Mouse (Mus musculus): ENCODE measurements around the gene Ncor2. TPM values are rescaled to one million over a fixed set of nuclear protein-coding genes. Genes with fewer than 3 reads are reported as not detected.

Gene Ncor2
- polyA plus RNA-seq, 1 experiment, result 75.8 TPM

DNA sequence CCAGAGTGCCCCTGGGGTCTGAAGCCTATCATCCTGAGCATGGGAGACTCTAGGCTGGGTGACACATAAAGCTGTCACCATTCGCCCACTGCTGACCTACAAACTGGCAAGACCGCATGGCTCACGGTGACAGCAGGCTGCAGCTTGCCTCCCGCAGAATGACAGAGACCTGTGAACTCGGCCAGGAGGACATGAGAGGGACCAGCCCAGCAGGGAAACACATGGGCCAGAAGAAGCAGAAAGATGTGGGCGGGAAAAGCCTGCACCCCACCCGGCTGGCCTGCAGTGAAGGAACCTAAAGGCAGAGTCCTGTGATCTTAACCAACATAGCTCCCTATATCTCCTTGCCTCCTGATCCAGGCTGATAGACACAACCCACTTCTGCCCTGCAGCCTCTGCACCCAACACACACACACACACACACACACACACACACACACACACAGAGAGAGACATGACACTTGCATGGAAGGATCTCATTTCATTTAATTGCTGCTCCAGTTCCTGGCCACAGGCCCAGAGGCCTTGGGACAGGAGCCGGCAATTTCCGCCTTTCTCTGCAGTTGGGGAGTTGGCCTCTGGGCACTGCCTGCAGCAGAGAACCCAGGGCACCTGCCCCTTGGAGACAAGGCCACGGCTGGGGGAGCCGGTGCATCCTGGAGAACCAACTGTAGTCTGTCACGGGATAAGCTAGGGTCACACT lies 14.4 kb downstream of the Ncor2 start:
- Histone ChIP-seq H3K27ac (ENCODE audit: control insufficient read depth, insufficient read depth, low read length) (no peak overlapping the region), H3K4me1 (replicated peaks; ENCODE audit: control insufficient read depth, insufficient read depth, low read length) (peaks cover 24% of the 10 kb centered on the region), H3K4me3 (ENCODE audit: control insufficient read depth, insufficient read depth, low read length) (no peak overlapping the region), H3K36me3 (ENCODE audit: control insufficient read depth, insufficient read depth, low read length) (no peaks in the 10 kb centered on the region), H3K27me3 (ENCODE audit: control insufficient read depth, insufficient read depth, low read length) (no peaks in the 10 kb centered on the region)
- 87% methylated on average over 12 of the region's 12 CpGs for WGBS
- no peak for DNase-seq
- TF ChIP-seq POLR2A (IDR thresholded peaks at IDR 0.05; ENCODE audit: control insufficient read depth, extremely low read depth, insufficient read depth, low read length, poor library complexity), result no peak
- no peak for TF ChIP-seq CTCF (IDR thresholded peaks at IDR 0.05; ENCODE audit: borderline replicate concordance, control insufficient read depth, extremely low read depth, insufficient read depth, low read length, poor library complexity)

- H3K4me1 ChIP-seq (replicated peaks; ENCODE audit: control insufficient read depth, insufficient read depth, low read length), result peaks cover 34% of the 10 kb centered on the region
- TF ChIP-seq CTCF (IDR thresholded peaks at IDR 0.05; ENCODE audit: borderline replicate concordance, control insufficient read depth, extremely low read depth, insufficient read depth, low read length, poor library complexity), result no peak
- TF ChIP-seq POLR2A (IDR thresholded peaks at IDR 0.05; ENCODE audit: control insufficient read depth, extremely low read depth, insufficient read depth, low read length, poor library complexity), result no peak
- no peak overlapping the region for H3K27ac ChIP-seq (ENCODE audit: control insufficient read depth, insufficient read depth, low read length)
- no peak for DNase-seq
- 63% methylated on average over 8 of the region's 8 CpGs for whole genome bisulfite sequencing
- no peak overlapping the region for H3K4me3 ChIP-seq (ENCODE audit: control insufficient read depth, insufficient read depth, low read length)
- H3K36me3 ChIP-seq (ENCODE audit: control insufficient read depth, insufficient read depth, low read length), result no peaks in the 10 kb centered on the region
- no peaks in the 10 kb centered on the region for H3K27me3 ChIP-seq (ENCODE audit: control insufficient read depth, insufficient read depth, low read length)
Measured at GRCm38 (mm10) chr5:125163441-125164050, 15.5 kb downstream of the Ncor2 start.

GRCm38 (mm10) chr5:125162461-125162860 lies 16.6 kb downstream of the Ncor2 start:
- 50% methylated on average over 2 of the region's 3 CpGs for WGBS
- H3K36me3 ChIP-seq (ENCODE audit: control insufficient read depth, insufficient read depth, low read length), result no peaks in the 10 kb centered on the region
- H3K4me1 ChIP-seq (replicated peaks; ENCODE audit: control insufficient read depth, insufficient read depth, low read length), result peaks cover 42% of the 10 kb centered on the region
- no peak for TF ChIP-seq POLR2A (IDR thresholded peaks at IDR 0.05; ENCODE audit: control insufficient read depth, extremely low read depth, insufficient read depth, low read length, poor library complexity)
- TF ChIP-seq CTCF (IDR thresholded peaks at IDR 0.05; ENCODE audit: borderline replicate concordance, control insufficient read depth, extremely low read depth, insufficient read depth, low read length, poor library complexity), result no peak
- no peak for DNase-seq
- H3K27me3 ChIP-seq (ENCODE audit: control insufficient read depth, insufficient read depth, low read length), result no peaks in the 10 kb centered on the region
- no peak overlapping the region for H3K4me3 ChIP-seq (ENCODE audit: control insufficient read depth, insufficient read depth, low read length)
- no peak overlapping the region for H3K27ac ChIP-seq (ENCODE audit: control insufficient read depth, insufficient read depth, low read length)

- Histone ChIP-seq H3K4me3 (ENCODE audit: control insufficient read depth, insufficient read depth, low read length) (no peak overlapping the region), H3K27ac (ENCODE audit: control insufficient read depth, insufficient read depth, low read length) (no peak overlapping the region), H3K27me3 (ENCODE audit: control insufficient read depth, insufficient read depth, low read length) (no peaks in the 10 kb centered on the region), H3K4me1 (replicated peaks; ENCODE audit: control insufficient read depth, insufficient read depth, low read length) (peaks cover 51% of the 10 kb centered on the region), H3K36me3 (ENCODE audit: control insufficient read depth, insufficient read depth, low read length) (no peaks in the 10 kb centered on the region)
- DNase-seq, result no peak
- TF ChIP-seq CTCF (IDR thresholded peaks at IDR 0.05; ENCODE audit: borderline replicate concordance, control insufficient read depth, extremely low read depth, insufficient read depth, low read length, poor library complexity) (no peak), POLR2A (IDR thresholded peaks at IDR 0.05; ENCODE audit: control insufficient read depth, extremely low read depth, insufficient read depth, low read length, poor library complexity) (no peak)
- 89% methylated on average over 14 of the region's 14 CpGs for whole genome bisulfite sequencing
Measured at GRCm38 (mm10) chr5:125159804-125160405, 19.1 kb downstream of the Ncor2 start.

GRCm38 (mm10) chr5:125159293-125159692 lies 19.7 kb downstream of the Ncor2 start:
- no peak overlapping the region for H3K27ac ChIP-seq (ENCODE audit: control insufficient read depth, insufficient read depth, low read length)
- H3K4me3 ChIP-seq (ENCODE audit: control insufficient read depth, insufficient read depth, low read length), result no peak overlapping the region
- TF ChIP-seq CTCF (IDR thresholded peaks at IDR 0.05; ENCODE audit: borderline replicate concordance, control insufficient read depth, extremely low read depth, insufficient read depth, low read length, poor library complexity), result no peak
- TF ChIP-seq POLR2A (IDR thresholded peaks at IDR 0.05; ENCODE audit: control insufficient read depth, extremely low read depth, insufficient read depth, low read length, poor library complexity), result no peak
- DNase-seq, result no peak
- H3K27me3 ChIP-seq (ENCODE audit: control insufficient read depth, insufficient read depth, low read length), result no peaks in the 10 kb centered on the region
- H3K4me1 ChIP-seq (replicated peaks; ENCODE audit: control insufficient read depth, insufficient read depth, low read length), result peaks cover 51% of the 10 kb centered on the region
- H3K36me3 ChIP-seq (ENCODE audit: control insufficient read depth, insufficient read depth, low read length), result no peaks in the 10 kb centered on the region
- WGBS, result 56% methylated on average over 12 of the region's 12 CpGs

DNA sequence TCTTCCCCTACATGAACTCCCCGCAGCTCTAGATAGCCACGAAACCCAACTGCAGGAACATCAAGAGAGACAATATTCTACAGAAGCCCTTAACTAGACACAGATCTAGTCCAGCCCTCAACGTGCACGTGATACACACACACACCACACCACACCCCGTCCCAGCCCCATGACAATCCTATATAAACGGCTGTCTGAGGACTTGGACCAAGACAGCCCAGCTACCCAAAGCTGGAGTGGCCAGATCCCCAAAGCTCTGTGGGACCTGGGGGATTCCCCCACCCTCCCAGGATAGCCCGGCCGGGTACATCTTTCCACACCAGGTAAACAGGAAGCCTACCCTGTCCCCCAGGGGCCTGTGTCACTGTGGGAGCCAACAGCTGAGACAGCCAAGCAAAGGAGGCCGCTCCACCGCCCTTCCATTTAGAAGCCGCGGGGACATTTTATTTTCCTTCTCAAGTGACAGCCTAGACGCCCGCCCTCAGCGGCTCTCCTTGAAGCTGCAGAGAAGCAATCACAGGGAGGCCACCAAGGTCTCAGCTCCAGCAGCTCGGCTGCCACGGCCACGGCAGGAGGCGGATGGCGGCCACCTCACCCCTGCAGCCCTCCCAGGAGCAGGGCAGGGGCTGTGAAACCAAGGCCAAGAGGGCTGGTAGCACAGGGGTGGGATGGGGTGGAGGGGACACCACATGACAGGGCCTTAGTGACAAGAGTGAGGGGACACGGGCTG lies 20.6 kb downstream of the Ncor2 start:
- Histone ChIP-seq H3K27me3 (ENCODE audit: control insufficient read depth, insufficient read depth, low read length) (no peaks in the 10 kb centered on the region), H3K4me3 (ENCODE audit: control insufficient read depth, insufficient read depth, low read length) (peak overlapping the region; percentile 2), H3K27ac (ENCODE audit: control insufficient read depth, insufficient read depth, low read length) (no peak overlapping the region), H3K36me3 (ENCODE audit: control insufficient read depth, insufficient read depth, low read length) (no peaks in the 10 kb centered on the region), H3K4me1 (replicated peaks; ENCODE audit: control insufficient read depth, insufficient read depth, low read length) (peaks cover 59% of the 10 kb centered on the region)
- TF ChIP-seq CTCF (IDR thresholded peaks at IDR 0.05; ENCODE audit: borderline replicate concordance, control insufficient read depth, extremely low read depth, insufficient read depth, low read length, poor library complexity), result no peak
- no peak for TF ChIP-seq POLR2A (IDR thresholded peaks at IDR 0.05; ENCODE audit: control insufficient read depth, extremely low read depth, insufficient read depth, low read length, poor library complexity)
- WGBS, result 3% methylated on average over 21 of the region's 21 CpGs
- peak; percentile 51 for DNase-seq

All from thymus, adult 2 months (tissue).